Mouse (Mus musculus) frontal cortex, postnatal 10 days (tissue): Measurements from ENCODE around the gene Frs2.
"Not testable (repeated sequence)": the region's sequence is repeated elsewhere in the genome, so short reads cannot be mapped to it uniquely, and the experiment has no call there.

Experiments
- DNase-seq, 2 experiments: peaks; one replicate each; pipeline ENCODE4 v3.0.0; 2022; ENCODE audit warnings: low spot score in 2 of 2, mixed read lengths in 1 of 2

Frs2 gene

DNA sequence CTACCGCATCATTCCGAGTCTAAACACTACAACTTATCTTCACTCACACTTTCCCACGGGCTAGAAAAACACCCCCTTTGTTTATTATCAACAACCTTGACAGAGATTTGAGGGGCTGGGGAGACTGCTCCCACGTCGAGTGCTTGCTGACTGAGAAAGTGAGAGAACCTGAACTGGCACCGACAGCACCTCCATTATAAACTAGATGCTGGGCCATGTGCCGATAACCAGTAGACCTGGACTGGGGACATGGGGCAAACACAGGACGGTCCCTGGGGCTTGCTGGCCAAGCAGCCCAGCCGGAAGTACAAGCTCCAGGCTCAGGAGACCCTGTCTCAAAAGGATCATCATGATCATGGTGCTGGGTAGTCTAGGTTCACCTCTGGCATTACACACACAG is 1.9 kb downstream of the Frs2 start:
- DNase-seq = no peak

DNA sequence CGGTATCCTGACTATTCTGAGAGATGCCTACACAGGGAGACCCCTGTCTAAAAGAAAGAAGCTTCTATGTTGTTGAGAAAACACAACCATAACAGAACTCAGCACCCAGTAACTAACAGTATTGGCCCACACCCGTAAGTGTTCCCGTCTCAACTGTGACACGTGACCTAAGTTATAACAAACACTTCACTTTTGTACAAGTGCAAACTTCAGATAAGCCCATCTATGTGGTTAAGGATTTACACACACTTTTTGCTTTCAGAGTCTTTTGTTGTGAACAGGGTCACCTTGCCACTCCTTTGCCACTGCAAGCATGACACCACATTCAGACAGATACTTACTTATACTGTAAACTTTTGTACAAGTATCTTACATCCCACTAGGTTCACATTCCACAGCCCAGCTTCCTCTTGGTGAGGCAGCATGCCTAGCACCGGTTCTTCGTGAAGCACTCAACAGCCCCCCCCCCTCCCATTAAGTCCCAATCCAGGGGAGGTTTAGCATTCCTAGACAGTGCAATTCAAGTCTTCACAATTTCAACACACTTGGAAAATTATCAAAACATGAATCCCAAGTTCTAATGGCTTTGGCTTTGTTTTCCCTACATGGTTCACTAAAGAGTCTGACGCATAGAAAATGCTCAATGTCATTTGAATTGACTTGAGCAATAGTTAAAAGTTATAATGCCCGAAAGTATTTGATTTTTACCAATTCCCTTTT is 2.6 kb downstream of the Frs2 start:
- DNase-seq = no peak

DNA sequence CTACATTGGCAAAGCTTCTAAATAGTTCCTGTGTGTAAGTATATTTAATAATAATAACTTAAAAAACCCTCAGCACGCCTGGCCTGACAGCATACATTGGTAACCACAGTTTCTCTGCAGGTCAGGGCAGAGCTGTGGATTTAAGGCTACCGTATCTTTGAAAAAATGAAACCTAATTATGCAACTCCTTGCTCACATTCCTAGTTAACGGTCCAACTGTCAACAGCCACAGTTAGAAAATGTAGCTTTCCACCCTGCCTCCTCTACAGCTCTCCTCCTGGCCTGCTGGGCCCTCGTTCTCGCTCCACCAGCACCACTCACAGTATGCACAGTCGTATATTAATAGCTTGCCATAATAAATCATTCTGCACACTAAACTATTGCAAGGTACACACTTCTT is 3.7 kb downstream of the Frs2 start:
- no peak for DNase-seq

DNA sequence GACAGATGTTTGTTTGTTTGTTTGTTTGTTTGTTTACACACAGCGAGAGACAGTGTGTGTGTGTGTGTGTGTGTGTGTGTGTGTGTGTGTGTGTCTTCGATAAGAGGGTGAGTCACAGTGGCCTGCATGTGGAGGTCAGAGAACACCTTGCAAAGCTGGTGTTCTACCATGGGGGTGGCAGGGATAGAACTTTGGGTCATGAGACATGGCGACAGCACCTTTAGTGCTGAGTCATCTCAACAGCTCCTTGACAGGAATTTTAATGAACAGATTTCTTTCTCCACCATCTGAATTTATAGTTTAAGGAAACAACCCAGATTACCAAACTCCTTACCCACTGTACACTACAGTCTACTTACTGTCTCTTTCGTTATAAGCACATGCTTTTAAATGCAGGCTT is 4.3 kb downstream of the Frs2 start:
- DNase-seq = no peak

DNA sequence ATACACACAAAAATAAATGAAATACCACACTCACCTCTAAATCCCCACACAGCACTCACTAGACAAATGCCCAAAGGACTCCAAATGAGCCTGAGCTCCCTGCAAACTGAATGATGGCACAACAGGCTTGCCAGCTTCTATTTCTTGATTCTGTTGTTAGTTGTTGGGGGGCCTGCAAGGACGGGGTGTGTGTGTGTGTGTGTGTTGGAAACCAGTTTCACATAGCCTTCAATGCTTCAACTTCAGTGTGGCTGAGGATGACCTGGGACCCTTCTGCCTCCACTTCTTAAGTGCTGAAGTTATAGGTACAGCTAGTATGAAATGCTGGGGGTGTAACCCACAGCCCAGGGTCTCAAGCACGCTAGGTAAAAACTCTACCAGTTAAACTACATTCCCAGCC is 5.0 kb downstream of the Frs2 start:
- DNase-seq = no peak

DNA sequence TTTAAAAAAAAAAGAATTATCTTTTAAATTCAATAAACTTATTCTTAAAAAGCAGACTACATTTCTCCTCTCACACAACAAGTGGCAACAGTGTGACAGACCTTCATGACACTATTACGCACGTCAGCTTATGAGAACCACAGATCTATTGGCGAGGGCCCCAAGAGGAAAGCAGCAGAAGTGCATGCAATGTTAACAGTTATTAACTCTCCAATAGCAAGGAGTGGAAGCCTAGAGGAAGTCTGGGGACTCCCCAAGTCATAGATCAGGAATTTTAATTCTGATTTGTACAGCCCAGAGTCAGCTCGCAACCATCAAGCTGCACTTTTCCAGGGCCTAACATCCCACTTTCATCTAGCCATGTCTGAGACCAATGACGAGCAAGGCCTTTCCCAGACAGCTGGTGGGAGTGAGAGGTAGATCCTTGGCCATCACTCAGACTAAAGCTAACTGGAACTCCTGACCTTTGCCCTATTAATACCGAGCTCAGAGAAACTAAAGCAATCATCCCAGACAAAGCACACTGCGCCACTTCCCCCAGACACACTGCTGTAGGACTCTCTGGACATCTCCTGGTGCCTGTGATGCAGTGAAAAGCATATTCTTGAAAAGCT is 6.3 kb downstream of the Frs2 start:
- DNase-seq = no peak

DNA sequence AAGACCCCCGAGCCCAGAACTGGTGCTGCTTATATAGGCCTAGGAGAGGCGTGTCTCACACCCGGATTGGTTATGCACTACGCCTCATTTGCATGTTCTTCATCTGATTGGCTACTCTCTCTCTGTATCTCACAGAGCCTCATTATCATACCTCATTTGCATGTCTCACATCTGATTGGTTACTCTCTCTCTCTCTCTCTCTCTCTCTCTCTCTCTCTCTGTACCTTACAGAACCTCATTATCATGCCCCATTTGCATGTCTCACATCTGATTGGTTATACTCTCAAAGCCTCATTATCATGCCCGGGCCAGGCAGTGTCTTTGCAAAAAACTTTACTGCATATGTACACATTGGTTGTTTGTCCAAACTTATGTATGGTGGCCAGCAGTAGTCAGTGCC is 16.8 kb downstream of the Frs2 start:
- not testable (repeated sequence) for DNase-seq

DNA sequence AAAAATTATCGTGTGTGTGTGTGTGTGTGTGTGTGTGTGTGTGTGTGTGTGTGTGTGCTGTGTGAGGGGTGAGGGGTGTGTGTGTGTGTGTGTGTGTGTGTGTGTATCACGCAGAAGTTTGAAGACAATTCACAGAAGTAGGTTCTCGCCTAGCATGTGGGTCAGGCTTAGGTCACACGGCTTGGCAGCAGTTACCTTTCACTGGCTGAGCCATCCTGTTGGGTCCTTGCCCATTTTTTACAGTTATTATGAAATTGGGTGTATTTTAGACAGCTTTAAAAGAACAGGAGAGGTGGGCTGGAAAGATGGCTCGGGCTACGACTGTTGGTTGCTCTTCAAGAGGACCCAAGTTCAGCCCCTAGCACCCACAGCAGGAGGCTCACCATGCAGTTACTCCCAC is 18.3 kb downstream of the Frs2 start:
- DNase-seq = no peak

DNA sequence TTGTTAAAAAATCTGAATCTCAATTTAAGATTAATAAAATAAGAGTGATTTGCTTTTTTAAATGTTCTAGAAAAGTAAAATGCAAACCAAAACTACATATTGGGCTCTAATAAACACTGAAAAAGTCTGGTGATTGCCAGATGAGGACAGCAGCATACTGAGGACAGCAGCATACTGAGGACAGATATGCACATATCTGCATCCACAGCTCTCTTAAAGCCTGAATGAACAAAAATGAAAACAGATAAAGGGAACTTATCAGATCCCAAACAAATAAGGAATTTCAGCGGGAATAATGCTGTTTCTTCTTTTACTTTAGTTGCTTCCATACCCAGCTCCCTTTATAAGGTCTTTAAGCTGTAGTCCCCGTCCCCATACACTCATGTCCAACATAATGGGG is 19.6 kb downstream of the Frs2 start:
- no peak for DNase-seq

DNA sequence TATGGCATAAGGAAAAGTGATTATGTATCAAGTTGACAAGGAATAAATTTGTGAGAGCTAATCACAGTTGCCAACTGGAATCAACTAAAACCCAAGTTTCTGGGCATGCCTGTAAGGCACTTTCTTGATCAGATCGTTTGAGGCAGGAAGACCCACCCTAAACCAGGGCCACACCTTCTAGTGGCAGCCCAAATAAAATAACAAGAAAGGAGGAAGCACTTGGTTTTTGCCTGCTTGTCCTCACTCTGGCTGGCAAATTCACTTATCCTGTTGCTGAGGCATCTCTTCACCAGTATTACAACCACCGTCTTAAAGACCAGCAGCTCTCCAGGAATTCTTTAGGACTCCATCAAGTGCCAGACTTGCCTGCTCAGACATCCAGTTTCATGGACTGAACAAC is 20.9 kb downstream of the Frs2 start:
- no peak for DNase-seq

DNA sequence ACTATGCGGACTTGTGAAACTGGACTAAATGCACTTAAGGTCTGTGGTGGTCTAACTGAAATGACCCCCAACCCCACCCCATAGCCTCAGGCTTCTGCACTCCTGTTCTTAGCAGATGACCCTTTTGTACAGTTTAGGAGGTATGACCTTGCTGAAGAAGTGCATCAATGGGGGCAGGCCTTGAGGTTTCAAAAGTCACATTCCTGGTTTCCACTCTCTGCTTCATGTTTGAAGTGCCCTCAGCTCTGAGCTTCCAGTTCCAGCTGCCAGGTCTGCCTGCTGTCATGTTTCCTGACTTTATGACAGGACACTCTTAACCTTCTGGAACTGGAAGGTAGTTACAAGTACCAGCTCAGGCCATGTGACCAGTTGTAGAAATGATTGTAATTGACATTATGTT is 21.6 kb downstream of the Frs2 start:
- DNase-seq = no peak

DNA sequence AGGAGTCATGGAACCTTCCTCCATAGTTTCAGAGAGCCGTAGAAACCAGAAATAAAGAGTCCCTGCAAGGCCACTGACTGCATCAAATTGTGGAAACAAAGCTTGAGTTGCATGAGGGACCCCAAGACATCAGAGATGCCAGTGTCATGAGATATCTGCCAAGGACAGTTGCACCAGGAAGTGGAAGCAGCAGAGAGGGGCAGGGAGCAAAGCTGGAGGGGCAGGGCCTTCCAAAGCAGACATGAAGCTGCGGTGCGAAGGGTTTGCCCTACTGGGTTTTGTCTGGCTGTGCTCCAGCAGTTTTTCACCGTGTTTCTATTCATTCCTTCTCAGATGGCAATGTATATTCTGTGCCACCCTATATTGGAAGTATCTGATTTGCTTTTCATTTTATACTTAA is 22.1 kb downstream of the Frs2 start:
- DNase-seq = no peak

DNA sequence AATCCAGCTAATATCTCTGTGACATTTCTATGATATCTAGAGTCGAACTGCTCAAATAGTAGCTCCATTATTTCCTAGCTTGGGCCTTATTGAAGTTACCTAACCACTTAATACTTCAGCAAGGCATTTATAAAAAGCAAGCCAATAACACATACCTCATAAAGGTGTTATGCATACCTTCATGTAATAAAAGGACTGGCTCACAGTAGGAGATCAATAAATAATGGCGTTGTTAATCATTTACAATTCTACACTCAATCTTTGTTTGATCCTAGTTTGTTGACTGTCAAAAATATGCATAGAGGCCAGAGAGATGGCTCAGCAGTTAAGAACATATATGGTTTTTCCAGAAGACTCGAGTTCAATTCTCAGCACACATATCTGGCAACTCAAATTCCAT is 26.9 kb downstream of the Frs2 start:
- DNase-seq = no peak

DNA sequence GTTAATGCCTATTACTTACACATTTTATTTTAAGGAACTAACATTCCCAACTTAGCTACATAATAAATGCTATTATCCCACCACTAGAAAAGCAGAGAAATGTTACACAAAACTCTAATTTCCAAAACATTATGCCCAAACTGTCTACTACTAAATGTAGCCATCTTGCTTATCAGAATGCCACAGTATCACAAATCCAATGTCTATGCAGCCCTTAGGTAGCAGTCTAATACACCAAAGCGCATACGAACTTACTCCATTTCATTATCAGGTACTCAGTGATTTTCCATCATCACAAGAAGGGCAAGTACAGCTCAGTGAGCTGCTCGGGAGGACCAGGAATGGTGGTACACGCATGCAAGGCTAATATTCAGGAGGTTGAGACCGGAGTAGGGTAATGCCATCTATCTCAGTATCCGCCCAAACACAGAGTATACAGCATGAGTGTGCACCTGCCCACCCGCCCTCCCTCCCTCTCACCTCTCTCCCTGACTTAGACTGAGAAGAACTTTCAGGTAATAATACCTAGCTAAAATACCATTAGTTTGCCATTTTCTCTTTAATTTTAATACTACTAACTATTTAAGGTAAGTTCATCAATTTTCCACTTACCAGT is 28.2 kb downstream of the Frs2 start:
- DNase-seq = no peak

DNA sequence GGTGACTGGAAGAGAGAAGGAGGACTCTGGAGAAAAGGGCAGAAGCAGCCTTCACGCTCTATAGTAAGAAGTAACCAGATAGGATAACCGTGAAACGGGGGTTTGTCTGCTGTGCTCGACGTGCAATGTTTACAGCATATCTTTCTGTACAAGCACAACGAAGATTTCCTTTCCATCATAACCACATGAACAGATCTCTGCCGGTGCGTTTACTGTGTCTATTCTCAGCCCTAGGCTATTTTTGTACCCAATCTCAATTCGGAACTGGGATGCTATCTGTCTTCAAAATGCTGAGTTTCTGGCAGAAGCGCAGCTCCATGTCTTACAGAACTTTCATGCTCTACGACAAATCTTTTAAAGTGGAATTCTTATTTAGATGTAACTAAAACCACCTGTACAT is 28.8 kb downstream of the Frs2 start:
- no peak for DNase-seq

DNA sequence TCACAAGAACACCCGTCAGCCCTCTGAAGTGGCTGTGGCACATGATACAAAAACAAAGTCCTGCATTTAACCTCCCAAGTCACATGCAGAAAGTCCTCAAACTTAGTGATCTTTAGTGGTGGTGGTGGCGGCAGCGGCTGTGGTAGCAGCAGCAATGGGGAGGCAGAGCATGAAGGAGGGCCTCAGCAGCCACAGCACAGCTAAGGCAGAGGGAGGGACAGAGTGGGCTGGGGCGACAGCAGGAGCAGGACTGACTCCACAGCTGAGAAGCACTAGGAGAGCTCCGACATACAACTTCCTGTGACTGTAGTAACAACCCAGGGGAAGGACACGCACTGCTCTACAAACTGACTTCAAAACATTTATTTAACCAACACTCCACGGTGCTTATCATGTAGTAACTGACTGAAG is 29.9 kb downstream of the Frs2 start:
- no peak for DNase-seq

DNA sequence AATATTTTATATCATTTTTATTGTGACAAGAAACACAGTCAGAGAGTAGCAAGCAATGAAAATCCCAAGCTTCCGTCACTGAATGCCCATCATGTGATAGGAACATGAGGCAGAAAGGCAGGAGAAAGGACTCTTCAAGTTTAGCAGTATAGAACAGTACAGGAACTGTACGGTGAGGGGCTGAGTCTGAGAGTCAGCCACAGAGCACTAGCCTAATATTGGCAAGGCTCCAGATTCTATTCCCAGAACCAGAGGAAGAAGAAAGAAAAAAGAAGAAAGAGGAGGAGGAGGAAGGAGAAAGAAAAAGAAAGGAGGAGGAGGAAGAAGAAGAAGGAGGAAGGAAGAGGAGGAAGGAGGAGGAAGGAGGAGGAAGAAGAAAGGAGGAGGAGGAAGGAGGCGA is 32.7 kb downstream of the Frs2 start:
- no peak for DNase-seq

DNA sequence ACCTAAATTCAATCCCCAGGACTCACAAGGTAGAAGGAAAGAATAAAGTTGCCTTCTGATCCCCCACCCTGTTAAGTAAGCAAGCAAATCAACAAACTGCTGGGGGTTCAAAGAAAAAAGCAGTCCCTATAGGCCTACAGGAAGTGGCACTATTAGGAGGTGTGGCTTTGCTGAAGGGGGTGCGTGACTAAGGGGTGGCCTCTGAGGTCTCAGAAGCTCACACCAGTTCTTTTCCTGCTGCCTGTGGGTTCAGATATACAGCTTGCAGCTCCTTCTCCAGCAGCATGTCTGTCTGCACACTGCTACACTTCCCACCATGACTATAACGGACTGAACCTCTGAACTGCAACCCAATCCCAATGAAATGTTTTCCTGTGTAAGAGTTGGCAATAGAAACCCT is 35.8 kb downstream of the Frs2 start:
- no peak for DNase-seq

DNA sequence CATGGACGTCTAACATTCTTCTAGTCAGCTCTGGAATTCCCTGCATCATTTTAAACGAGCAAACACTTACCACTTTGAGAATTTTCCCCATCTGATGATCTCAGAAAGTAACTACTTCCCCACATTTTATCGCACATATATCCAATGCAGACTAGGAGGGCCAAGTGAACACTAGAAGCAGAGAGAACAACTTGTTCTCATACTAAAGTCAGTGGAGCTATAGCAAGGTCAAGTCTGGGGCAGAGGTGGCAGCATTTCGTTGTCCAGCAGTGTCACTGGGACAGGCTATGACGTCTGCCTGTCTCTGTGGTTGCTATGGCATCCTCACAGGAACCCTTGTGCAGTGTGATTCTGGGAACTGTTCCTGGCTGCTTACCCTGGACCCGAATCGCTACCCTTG is 36.9 kb downstream of the Frs2 start:
- DNase-seq = no peak

DNA sequence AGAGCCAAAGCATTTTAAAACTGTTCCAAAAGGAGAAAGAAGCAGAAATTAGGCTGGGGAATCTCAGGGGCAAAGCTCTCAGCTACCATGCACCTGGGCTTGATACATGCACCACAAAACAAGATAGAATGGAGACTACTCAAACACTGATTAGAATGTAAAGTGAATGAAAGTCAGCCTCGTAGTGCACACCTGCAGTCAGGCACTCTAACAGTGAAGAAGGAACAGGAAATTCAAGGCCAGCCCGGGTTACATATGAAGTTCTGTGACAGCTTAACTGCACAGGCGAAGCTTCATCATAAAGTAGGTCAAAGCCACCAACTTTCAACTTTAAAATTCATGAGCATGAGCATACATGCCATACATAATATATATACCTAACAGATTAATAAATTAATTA is 38.1 kb downstream of the Frs2 start:
- DNase-seq = no peak

DNA sequence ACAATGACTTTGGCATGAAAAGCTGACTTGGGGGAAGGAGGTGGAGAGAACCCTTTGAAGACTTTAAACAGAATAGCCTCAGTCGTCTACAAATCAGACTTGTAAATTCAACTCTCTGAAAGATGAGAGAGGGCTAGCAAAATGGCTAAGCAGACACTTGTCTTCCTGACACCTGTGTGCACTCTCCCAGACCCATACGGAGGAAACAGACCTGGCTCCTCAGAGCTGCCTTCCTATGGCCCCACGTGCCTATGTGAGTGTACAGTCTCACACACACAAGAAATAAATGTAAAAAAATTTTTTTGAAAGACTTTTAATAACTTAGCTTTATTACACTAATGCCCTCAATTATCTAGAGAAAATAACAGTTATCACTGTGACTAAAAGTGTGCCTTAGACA is 41.6 kb downstream of the Frs2 start:
- DNase-seq = no peak

DNA sequence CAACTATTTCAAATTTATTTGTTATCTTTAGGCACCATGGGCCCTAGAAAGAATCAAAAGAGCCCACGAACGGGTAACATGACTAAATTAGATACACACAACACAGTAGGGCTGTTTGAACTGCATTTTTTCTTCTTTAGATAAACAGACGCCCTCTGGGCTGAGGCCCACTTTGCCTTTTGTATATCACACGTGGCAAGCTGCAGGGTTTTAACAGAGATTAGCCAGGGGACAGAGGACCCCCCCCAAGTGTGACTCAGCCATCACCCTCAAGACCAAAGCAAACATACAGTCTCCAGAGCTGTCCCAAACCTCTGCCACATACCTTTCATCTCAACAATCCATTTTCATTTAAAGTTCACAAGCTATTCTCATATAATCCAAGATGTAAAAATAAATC is 42.1 kb downstream of the Frs2 start:
- no peak for DNase-seq

DNA sequence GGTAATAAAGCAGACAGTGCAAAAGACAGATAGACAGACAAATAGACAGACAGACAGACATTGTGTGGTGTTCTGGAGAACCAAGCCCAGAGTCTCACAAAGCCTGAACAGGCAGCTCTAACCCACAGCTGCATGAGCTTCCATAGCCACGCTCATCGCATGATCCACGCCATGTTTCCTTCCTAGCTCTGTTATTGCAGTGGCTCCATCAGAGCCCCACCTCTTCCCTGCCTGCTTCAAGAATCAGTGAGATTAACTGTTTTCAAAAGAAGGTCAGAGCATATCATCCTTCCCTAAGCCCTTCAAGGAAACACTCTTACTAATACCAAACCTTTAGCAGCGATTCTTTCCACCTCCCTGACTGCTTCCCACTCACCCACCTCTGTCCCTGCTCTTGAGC is 43.3 kb downstream of the Frs2 start:
- no peak for DNase-seq
